Mouse (Mus musculus) limb, embryonic 14.5 days (tissue): ENCODE measurements around the gene Synrg. TPM values are rescaled to one million over a fixed set of nuclear protein-coding genes. Genes with fewer than 3 reads are reported as not detected.
A peak's percentile ranks its signal among the peaks of the same experiment; 100 is the strongest.

Experiments used
- ATAC-seq: fragments of 200-750 bp; cut with Nextera tagmentation; 2 replicates; pipeline ENCODE4 v1.8.0; 2017; ENCODE audit warnings: low read depth, moderate number of reproducible peaks, moderate TSS enrichment; ENCODE audit not compliant: low FRiP score
- DNase-seq: peaks from one replicate; pipeline ENCODE4 v3.0.0-alpha.2; 2015; ENCODE audit warnings: low spot score
- H3K27ac ChIP-seq: fragments of 300-500 bp; sonication (generic); replicated peaks from 2 replicates; pipeline ENCODE4 v1.5.1; 2014; ENCODE audit warnings: low read depth, mild to moderate bottlenecking, low read length, moderate library complexity, mixed read lengths
- H3K27me3 ChIP-seq: fragments of 300-500 bp; sonication (generic); 2 replicates; pipeline ENCODE4 v1.6.1; 2014; ENCODE audit warnings: low read length, mixed read lengths; ENCODE audit not compliant: control insufficient read depth, insufficient read depth
- H3K36me3 ChIP-seq: fragments of 300-500 bp; sonication (generic); 2 replicates; pipeline ENCODE4 v1.6.1; 2014; ENCODE audit warnings: mild to moderate bottlenecking, low read length, moderate library complexity, mixed read lengths; ENCODE audit not compliant: control insufficient read depth, insufficient read depth
- H3K4me1 ChIP-seq: fragments of 300-500 bp; sonication (generic); 2 replicates; pipeline ENCODE4 v1.6.1; 2014; ENCODE audit warnings: antibody characterized with exemption, low read length, mixed read lengths; ENCODE audit not compliant: control insufficient read depth, insufficient read depth
- H3K4me2 ChIP-seq: fragments of 300-500 bp; sonication (generic); replicated peaks from 2 replicates; pipeline ENCODE4 v1.6.1; 2014; ENCODE audit warnings: low read depth, mild to moderate bottlenecking, low read length, moderate library complexity; ENCODE audit not compliant: severe bottlenecking
- H3K4me3 ChIP-seq: fragments of 300-500 bp; sonication (generic); replicated peaks from 2 replicates; pipeline ENCODE4 v1.5.1; 2014; ENCODE audit warnings: low read length
- H3K9ac ChIP-seq: fragments of 300-500 bp; sonication (generic); 2 replicates; pipeline ENCODE4 v1.6.1; 2014; ENCODE audit warnings: mild to moderate bottlenecking, low read depth, low read length, moderate library complexity; ENCODE audit not compliant: severe bottlenecking
- H3K9me3 ChIP-seq: fragments of 300-500 bp; sonication (generic); 2 replicates; pipeline ENCODE4 v1.6.1; 2016; ENCODE audit warnings: low read length; ENCODE audit not compliant: control insufficient read depth
- POLR2A ChIP-seq: fragments of 200-500 bp; IDR thresholded peaks from 2 replicates; pipeline ENCODE4 v1.8.0; 2012; ENCODE audit warnings: inconsistent platforms, mild to moderate bottlenecking, moderate library complexity, borderline replicate concordance; ENCODE audit not compliant: insufficient read depth, insufficient read length; ENCODE audit errors: extremely low read depth
- WGBS: fragments of 180-500 bp; shearing (Covaris S2); extraction: QIAGEN DNeasy Blood & Tissue Kit; methylation state at CpG from one replicate; pipeline ENCODE4 v1.1.7; 2014; 5-methylcytosine and 5-hydroxymethylcytosine counted together
- polyA plus RNA-seq, 2 experiments: library from polyadenylated mRNA; depleted of rRNA in 1 of 2; stranded (reverse) in 1 of 2; unstranded in 1 of 2; fragments of >200 nt; fragmentation: Nextera tagmentation in 1 of 2; extraction: Ambion mirVana in 1 of 2; gene quantifications; 2 replicates each; pipeline versions ENCODE4 v1.2.1 to v1.2.3; 2012 to 2014

Synrg gene
- polyA plus RNA-seq, 2 experiments = 9.4 to 13.0 TPM

- no peaks in the 10 kb centered on the region for H3K36me3 ChIP-seq
- no peaks in the 10 kb centered on the region for H3K9me3 ChIP-seq
- 50% methylated on average over 2 of the region's 2 CpGs for WGBS
- no peak for TF ChIP-seq POLR2A
- no peak overlapping the region for H3K4me3 ChIP-seq
- H3K4me2 ChIP-seq = no peak overlapping the region
- no peak overlapping the region for H3K9ac ChIP-seq
- no peak overlapping the region for H3K27ac ChIP-seq
- H3K27me3 ChIP-seq = peaks cover 13% of the 10 kb centered on the region
- peaks cover 16% of the 10 kb centered on the region for H3K4me1 ChIP-seq
- DNase-seq (no peak), ATAC-seq (no peak; the same call in 1 of the 2 replicates)
Measured at GRCm38 (mm10) chr11:84062805-84063204, 98.6 kb downstream of the Synrg start.

GRCm38 (mm10) chr11:84063631-84064209 is 99.5 kb downstream of the Synrg start:
- no peak overlapping the region for H3K4me3 ChIP-seq
- H3K4me2 ChIP-seq = no peak overlapping the region
- peaks cover 14% of the 10 kb centered on the region for H3K27me3 ChIP-seq
- no peak overlapping the region for H3K9ac ChIP-seq
- peaks cover 18% of the 10 kb centered on the region for H3K4me1 ChIP-seq
- ATAC-seq (no peak), DNase-seq (no peak)
- H3K9me3 ChIP-seq = no peaks in the 10 kb centered on the region
- no peaks in the 10 kb centered on the region for H3K36me3 ChIP-seq
- TF ChIP-seq POLR2A = no peak
- H3K27ac ChIP-seq = no peak overlapping the region
- 86% methylated on average over 3 of the region's 3 CpGs for WGBS

GRCm38 (mm10) chr11:84066071-84066481 is 101.8 kb downstream of the Synrg start:
- H3K4me2 ChIP-seq = no peak overlapping the region
- DNase-seq (peak; percentile 29), ATAC-seq (no peak)
- peaks cover 20% of the 10 kb centered on the region for H3K4me1 ChIP-seq
- TF ChIP-seq POLR2A = no peak
- no peaks in the 10 kb centered on the region for H3K9me3 ChIP-seq
- H3K27me3 ChIP-seq = peaks cover 18% of the 10 kb centered on the region
- H3K36me3 ChIP-seq = no peaks in the 10 kb centered on the region
- H3K27ac ChIP-seq = no peak overlapping the region
- no peak overlapping the region for H3K9ac ChIP-seq
- WGBS = 5% methylated on average over 11 of the region's 11 CpGs
- H3K4me3 ChIP-seq = 0 out of 2 replicates have a peak overlapping the region, but pooled peaks have one; percentile 2

DNA sequence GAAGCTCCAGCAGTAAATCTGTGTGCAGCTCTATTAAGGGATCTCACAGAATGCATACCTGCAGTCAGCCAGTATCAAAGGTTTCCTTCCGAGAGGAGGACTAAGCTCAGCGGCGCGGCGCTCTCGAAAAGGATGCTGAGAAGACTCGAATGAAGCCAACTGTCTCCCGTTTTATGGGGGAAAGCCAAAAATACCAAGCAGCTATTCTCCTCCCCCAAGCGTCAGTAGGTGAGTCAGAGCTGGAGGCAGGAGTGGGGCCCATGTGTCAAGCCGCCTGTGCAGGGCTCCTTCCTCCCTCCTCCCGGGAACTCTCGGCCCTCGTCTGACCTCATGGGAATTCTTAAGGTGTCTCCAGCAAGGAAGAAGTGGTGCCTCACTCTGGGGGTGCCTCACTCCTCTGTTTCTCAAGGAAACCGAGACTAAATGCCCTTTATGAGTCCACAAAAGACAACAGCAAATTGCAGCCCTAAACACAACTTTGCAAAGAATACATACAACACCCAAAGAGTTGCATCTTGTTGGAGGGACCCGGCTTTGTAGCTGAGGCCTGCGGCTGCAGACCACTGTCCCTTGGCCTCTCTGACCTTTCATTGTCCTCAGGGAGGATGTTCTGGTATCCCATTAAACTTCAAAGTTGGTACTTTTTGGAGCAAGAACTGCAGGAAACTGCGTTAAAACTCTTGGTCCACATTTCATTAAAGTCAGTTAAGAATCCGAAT is 102.9 kb downstream of the Synrg start:
- DNase-seq (no peak), ATAC-seq (no peak)
- peak overlapping the region; percentile 17; the same call in 1 of the 2 replicates for H3K9ac ChIP-seq
- H3K27me3 ChIP-seq = peaks cover 18% of the 10 kb centered on the region
- H3K36me3 ChIP-seq = no peaks in the 10 kb centered on the region
- H3K27ac ChIP-seq = no peak overlapping the region
- H3K4me1 ChIP-seq = peaks cover 20% of the 10 kb centered on the region
- WGBS = 2% methylated on average over 18 of the region's 18 CpGs
- H3K4me3 ChIP-seq = peak overlapping the region; percentile 73
- H3K4me2 ChIP-seq = peak overlapping the region; percentile 86
- no peak for TF ChIP-seq POLR2A
- H3K9me3 ChIP-seq = no peaks in the 10 kb centered on the region

GRCm38 (mm10) chr11:84067720-84068190 is 103.5 kb downstream of the Synrg start:
- Histone ChIP-seq H3K27me3 (peaks cover 18% of the 10 kb centered on the region), H3K4me3 (peak overlapping the region; percentile 73), H3K9me3 (no peaks in the 10 kb centered on the region), H3K4me1 (peaks cover 21% of the 10 kb centered on the region), H3K36me3 (no peaks in the 10 kb centered on the region), H3K4me2 (peak overlapping the region; percentile 86), H3K9ac (peak overlapping the region; percentile 78), H3K27ac (peak overlapping the region; percentile 67; the same call in 1 of the 2 replicates)
- 2% methylated on average over 21 of the region's 21 CpGs for WGBS
- DNase-seq (peak; percentile 22), ATAC-seq (peak; percentile 65)
- TF ChIP-seq POLR2A = no peak
